Mouse (Mus musculus) midbrain, embryonic 13.5 days (tissue): Measurements from ENCODE around the gene Zfyve19. TPM values are rescaled to one million over a fixed set of nuclear protein-coding genes. Genes with fewer than 3 reads are reported as not detected.

Source experiments
- ATAC-seq: fragments of 200-750 bp; cut with Nextera tagmentation; 2 replicates; pipeline ENCODE4 v1.8.0; 2017; ENCODE audit warnings: mild to moderate bottlenecking, moderate TSS enrichment, moderate library complexity
- H3K27ac ChIP-seq: fragments of 300-500 bp; sonication (generic); 2 replicates; pipeline ENCODE4 v1.5.1; 2015; ENCODE audit warnings: inconsistent platforms, mild to moderate bottlenecking, moderate library complexity
- H3K27me3 ChIP-seq: fragments of 300-500 bp; sonication (generic); 2 replicates; pipeline ENCODE4 v1.6.1; 2015; ENCODE audit warnings: mild to moderate bottlenecking, inconsistent platforms
- H3K36me3 ChIP-seq: fragments of 300-500 bp; sonication (generic); 2 replicates; pipeline ENCODE4 v1.6.1; 2015; ENCODE audit warnings: mild to moderate bottlenecking, inconsistent platforms
- H3K4me1 ChIP-seq: fragments of 300-500 bp; sonication (generic); replicated peaks from 2 replicates; pipeline ENCODE4 v1.6.1; 2015; ENCODE audit warnings: inconsistent platforms
- H3K4me2 ChIP-seq: fragments of 300-500 bp; sonication (generic); replicated peaks from 2 replicates; pipeline ENCODE4 v1.6.1; 2015; ENCODE audit warnings: moderate library complexity, mild to moderate bottlenecking, inconsistent platforms
- H3K4me3 ChIP-seq: fragments of 300-500 bp; sonication (generic); replicated peaks from 2 replicates; pipeline ENCODE4 v1.5.1; 2015; ENCODE audit warnings: mild to moderate bottlenecking, inconsistent platforms
- H3K9ac ChIP-seq: fragments of 300-500 bp; sonication (generic); replicated peaks from 2 replicates; pipeline ENCODE4 v1.6.1; 2015; ENCODE audit warnings: mild to moderate bottlenecking, inconsistent platforms
- H3K9me3 ChIP-seq: fragments of 300-500 bp; sonication (generic); 2 replicates; pipeline ENCODE4 v1.6.1; 2016; ENCODE audit warnings: mild to moderate bottlenecking, inconsistent platforms
- WGBS: fragments of 180-500 bp; shearing (Covaris S2); methylation state at CpG from one replicate; pipeline ENCODE4 v1.1.7; 2015; 5-methylcytosine and 5-hydroxymethylcytosine counted together
- polyA plus RNA-seq: library from polyadenylated mRNA; unstranded; fragments of >200 nt; fragmentation: Nextera tagmentation; extraction: Ambion mirVana; gene quantifications from 2 replicates; pipeline ENCODE4 v1.2.1, GENCODE M21; 2015

The Zfyve19 gene
- polyA plus RNA-seq, 1 experiment from 2014 or later, result 59.1 TPM

GRCm38 (mm10) chr2:119173991-119174651 is 34.3 kb upstream of the Zfyve19 start, which contains the start of gene Gm14137:
Gene Gm14137 (plus strand): TSS chr2:119174509.
- no peaks in the 10 kb centered on the region for H3K9me3 ChIP-seq
- no peak within 1 kb of the TSS for H3K4me3 ChIP-seq
- peaks cover 28% of the 10 kb centered on the region for H3K4me1 ChIP-seq
- 42% methylated on average over 8 of the region's 8 CpGs for WGBS
- no peak within 1 kb of the TSS for H3K27ac ChIP-seq
- H3K36me3 ChIP-seq, result peaks cover 41% of the 10 kb centered on the region
- H3K9ac ChIP-seq, result peak within 1 kb of the TSS; percentile 48
- 0 out of 2 replicates have a peak, but pooled peaks have one; percentile 35 for ATAC-seq
- H3K4me2 ChIP-seq, result no peak within 1 kb of the TSS; the same call in 1 of the 2 replicates
- H3K27me3 ChIP-seq, result peaks cover under 1% of the 10 kb centered on the region; the same call in 1 of the 2 replicates

- Histone ChIP-seq H3K4me1 (peaks cover 28% of the 10 kb centered on the region), H3K36me3 (peaks cover 49% of the 10 kb centered on the region), H3K9ac (0 out of 2 replicates have a peak overlapping the region, but pooled peaks have one; percentile 19), H3K4me3 (no peak overlapping the region), H3K27ac (no peak overlapping the region), H3K9me3 (no peaks in the 10 kb centered on the region), H3K4me2 (no peak overlapping the region), H3K27me3 (no peaks in the 10 kb centered on the region)
- ATAC-seq, result no peak
- 53% methylated on average over 14 of the region's 14 CpGs for WGBS
Observed at GRCm38 (mm10) chr2:119174866-119175265, 33.6 kb upstream of the Zfyve19 start.

- peaks cover 56% of the 10 kb centered on the region for H3K36me3 ChIP-seq
- no peak overlapping the region for H3K9ac ChIP-seq
- no peaks in the 10 kb centered on the region for H3K27me3 ChIP-seq
- no peak overlapping the region for H3K4me3 ChIP-seq
- no peaks in the 10 kb centered on the region for H3K9me3 ChIP-seq
- H3K4me1 ChIP-seq, result peaks cover 28% of the 10 kb centered on the region
- 74% methylated on average over 6 of the region's 6 CpGs for WGBS
- H3K27ac ChIP-seq, result no peak overlapping the region
- no peak overlapping the region for H3K4me2 ChIP-seq
- no peak for ATAC-seq
Observed at GRCm38 (mm10) chr2:119175614-119176013, 32.8 kb upstream of the Zfyve19 start.

GRCm38 (mm10) chr2:119176761-119177160 is 31.7 kb upstream of the Zfyve19 start:
- H3K36me3 ChIP-seq, result peaks cover 62% of the 10 kb centered on the region

GRCm38 (mm10) chr2:119177384-119177939 is 31.0 kb upstream of the Zfyve19 start:
- H3K36me3 ChIP-seq, result peaks cover 66% of the 10 kb centered on the region
- no peak overlapping the region for H3K4me2 ChIP-seq
- H3K4me3 ChIP-seq, result no peak overlapping the region
- no peaks in the 10 kb centered on the region for H3K27me3 ChIP-seq
- no peak for ATAC-seq
- no peak overlapping the region for H3K9ac ChIP-seq
- peaks cover 23% of the 10 kb centered on the region for H3K4me1 ChIP-seq
- H3K27ac ChIP-seq, result no peak overlapping the region
- WGBS, result 91% methylated on average over 5 of the region's 5 CpGs
- H3K9me3 ChIP-seq, result no peaks in the 10 kb centered on the region

More at GRCm38 (mm10) chr2:119176761-119177160, 31.7 kb upstream of the Zfyve19 start:
- Histone ChIP-seq H3K9ac (peak overlapping the region; percentile 10; the same call in 1 of the 2 replicates), H3K27ac (no peak overlapping the region), H3K9me3 (no peaks in the 10 kb centered on the region), H3K4me3 (no peak overlapping the region), H3K27me3 (no peaks in the 10 kb centered on the region), H3K4me1 (peaks cover 28% of the 10 kb centered on the region), H3K4me2 (no peak overlapping the region)
- WGBS, result 49% methylated on average over 3 of the region's 3 CpGs
- no peak for ATAC-seq

GRCm38 (mm10) chr2:119182914-119183313 is 25.5 kb upstream of the Zfyve19 start:
- Histone ChIP-seq H3K36me3 (peaks cover 69% of the 10 kb centered on the region), H3K4me3 (no peak overlapping the region), H3K9me3 (no peaks in the 10 kb centered on the region), H3K4me2 (no peak overlapping the region), H3K27ac (no peak overlapping the region), H3K27me3 (no peaks in the 10 kb centered on the region), H3K4me1 (no peaks in the 10 kb centered on the region), H3K9ac (no peak overlapping the region)
- ATAC-seq, result no peak
- 80% methylated on average over 7 of the region's 7 CpGs for WGBS

GRCm38 (mm10) chr2:119189029-119189710 is 19.2 kb upstream of the Zfyve19 start:
- Histone ChIP-seq H3K4me1 (peaks cover 6% of the 10 kb centered on the region), H3K36me3 (peaks cover 18% of the 10 kb centered on the region), H3K27me3 (no peaks in the 10 kb centered on the region), H3K27ac (no peak overlapping the region), H3K9me3 (no peaks in the 10 kb centered on the region), H3K9ac (peak overlapping the region; percentile 40; the same call in 1 of the 2 replicates), H3K4me3 (peak overlapping the region; percentile 27), H3K4me2 (peak overlapping the region; percentile 57)
- peak; percentile 78 for ATAC-seq
- 6% methylated on average over 15 of the region's 15 CpGs for WGBS

- 90% methylated on average over 5 of the region's 5 CpGs for WGBS
- no peak overlapping the region for H3K27ac ChIP-seq
- no peak for ATAC-seq
Observed at GRCm38 (mm10) chr2:119190969-119191368, 17.4 kb upstream of the Zfyve19 start.

GRCm38 (mm10) chr2:119194140-119194539 is 14.3 kb upstream of the Zfyve19 start:
- 91% methylated on average over 5 of the region's 5 CpGs for WGBS
- Histone ChIP-seq H3K27ac (no peak overlapping the region), H3K9me3 (no peaks in the 10 kb centered on the region), H3K4me2 (no peak overlapping the region), H3K9ac (no peak overlapping the region), H3K36me3 (no peaks in the 10 kb centered on the region), H3K4me1 (peaks cover 8% of the 10 kb centered on the region), H3K4me3 (no peak overlapping the region), H3K27me3 (no peaks in the 10 kb centered on the region)
- ATAC-seq, result no peak

More at GRCm38 (mm10) chr2:119190969-119191368, 17.4 kb upstream of the Zfyve19 start:
- Histone ChIP-seq H3K4me1 (peaks cover 6% of the 10 kb centered on the region), H3K27me3 (no peaks in the 10 kb centered on the region), H3K4me3 (no peak overlapping the region), H3K9ac (no peak overlapping the region), H3K36me3 (peaks cover 2% of the 10 kb centered on the region; the same call in 1 of the 2 replicates), H3K9me3 (no peaks in the 10 kb centered on the region), H3K4me2 (no peak overlapping the region)

- Histone ChIP-seq H3K27ac (no peak overlapping the region), H3K9me3 (no peaks in the 10 kb centered on the region), H3K9ac (no peak overlapping the region), H3K4me2 (no peak overlapping the region), H3K27me3 (no peaks in the 10 kb centered on the region), H3K4me3 (no peak overlapping the region), H3K4me1 (peaks cover 6% of the 10 kb centered on the region; the same call in 1 of the 2 replicates), H3K36me3 (no peaks in the 10 kb centered on the region)
- ATAC-seq, result no peak
- 29% methylated on average over 4 of the region's 4 CpGs for WGBS
Observed at GRCm38 (mm10) chr2:119196316-119197108, 11.9 kb upstream of the Zfyve19 start.

- Histone ChIP-seq H3K4me3 (no peak overlapping the region), H3K9me3 (no peaks in the 10 kb centered on the region), H3K36me3 (no peaks in the 10 kb centered on the region), H3K27ac (no peak overlapping the region), H3K9ac (no peak overlapping the region), H3K4me1 (peaks cover 6% of the 10 kb centered on the region; the same call in 1 of the 2 replicates), H3K27me3 (no peaks in the 10 kb centered on the region), H3K4me2 (no peak overlapping the region)
- 84% methylated on average over 1 of the region's 1 CpGs for WGBS
- no peak for ATAC-seq
Observed at GRCm38 (mm10) chr2:119197493-119197892, 10.9 kb upstream of the Zfyve19 start.
